Mouse (Mus musculus) bone marrow macrophage, adult 2 months (primary cell): ENCODE data around the gene Tbx3.

Source experiments
- CTCF ChIP-seq: IDR thresholded peaks from 2 replicates; pipeline ENCODE4 v1.5.1; 2012; ENCODE audit warnings: low read depth, mild to moderate bottlenecking, low read length, moderate library complexity
- POLR2A ChIP-seq: IDR thresholded peaks from 2 replicates; pipeline ENCODE4 v1.6.1; 2012; ENCODE audit warnings: mild to moderate bottlenecking, low read depth, low read length, borderline replicate concordance

- TF ChIP-seq CTCF, result no peak
- no peak for TF ChIP-seq POLR2A
These were observed 41.2 kb downstream of the Tbx3 start for GRCm38 (mm10) chr5:119711626-119712025.
